Mouse (Mus musculus) retina, postnatal 7 days (tissue): ENCODE data around the gene Etfdh.

Experiments
- DNase-seq: peaks from one replicate; pipeline ENCODE4 v3.0.0-alpha.2; 2012; ENCODE audit warnings: low read depth, low spot score

Gene Etfdh

DNA sequence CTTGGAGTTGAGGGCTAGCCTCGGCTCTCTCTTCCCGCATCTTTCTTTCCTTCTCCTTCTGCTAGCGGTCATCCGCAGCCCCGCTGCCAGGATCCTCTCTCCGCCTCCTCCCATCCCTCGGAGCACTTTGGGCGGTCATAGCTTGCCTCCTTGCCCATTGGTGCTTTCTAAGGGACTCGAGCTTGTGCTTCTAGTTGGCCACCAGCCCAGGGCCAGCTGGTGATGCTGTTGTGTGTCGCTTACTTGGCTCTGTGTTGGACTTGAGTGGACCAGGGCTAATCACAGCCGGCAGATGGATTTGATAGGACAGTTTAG, at the start of gene Etfdh:
TSS of gene Etfdh (minus strand) at position 85 of the 315 bp plus-strand sequence.
- DNase-seq = peak; percentile 38

DNA sequence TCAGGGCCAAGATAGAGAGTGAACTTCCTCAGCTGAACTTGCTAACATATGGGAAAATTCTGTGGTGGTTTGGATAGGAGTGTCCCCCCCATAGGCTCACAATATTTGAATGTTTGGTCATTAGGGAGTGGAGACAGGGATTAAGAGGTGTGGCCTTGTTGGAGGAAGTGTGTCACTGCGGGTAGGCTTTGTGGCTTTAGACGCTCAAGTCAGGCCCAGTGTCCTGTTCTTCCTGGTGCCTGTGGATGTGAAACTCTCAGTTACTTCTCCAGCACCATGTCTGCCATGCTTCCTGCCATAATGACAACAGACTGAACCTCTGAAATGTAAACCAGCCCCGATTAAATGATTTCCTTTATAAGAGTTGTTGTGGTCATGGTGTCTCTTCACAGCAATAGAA, 47.1 kb upstream of the Etfdh start:
- no peak for DNase-seq

DNA sequence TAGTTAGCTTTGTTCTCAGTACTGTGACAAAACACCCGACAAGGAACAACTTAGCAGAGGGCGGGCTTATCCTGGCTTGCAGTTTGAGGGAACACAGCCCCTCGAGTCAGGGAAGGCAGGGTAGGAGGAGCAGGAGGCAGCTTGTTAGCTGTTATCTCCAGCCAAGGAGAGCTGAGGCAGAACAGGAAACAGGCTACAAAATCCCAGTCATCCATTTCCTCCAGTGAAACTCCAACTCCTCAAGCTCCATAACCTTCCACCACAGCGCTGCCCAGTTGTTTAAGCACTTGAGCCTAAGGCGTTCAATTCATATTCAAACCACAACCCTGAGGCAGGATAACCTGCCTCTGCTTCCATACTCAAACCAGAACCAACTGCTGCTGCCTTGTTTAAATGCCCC, 45.3 kb upstream of the Etfdh start:
- DNase-seq = no peak

DNA sequence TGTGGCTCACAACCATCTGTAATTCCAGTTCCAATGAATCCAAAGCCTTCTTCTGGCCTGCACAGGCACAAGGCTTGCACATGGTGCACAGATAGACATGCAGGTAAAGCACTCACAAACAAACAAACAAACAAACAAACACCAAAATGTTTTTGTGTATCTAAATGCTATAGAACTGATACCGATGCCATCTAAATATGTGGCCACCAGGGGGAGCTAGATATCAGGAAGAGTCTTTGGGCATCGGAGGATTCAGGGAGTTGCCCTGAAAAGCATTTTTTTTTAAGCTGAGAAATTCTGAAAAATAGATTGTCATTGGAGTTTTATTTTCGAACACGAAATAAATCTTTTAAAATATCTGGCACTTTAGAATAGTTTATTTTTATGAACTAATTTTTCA, 43.8 kb upstream of the Etfdh start:
- peak; percentile 51 for DNase-seq

GRCm38 (mm10) chr3:79672188-79672587, 42.9 kb upstream of the Etfdh start:
- no peak for DNase-seq

GRCm38 (mm10) chr3:79670556-79670955, 41.3 kb upstream of the Etfdh start:
- no peak for DNase-seq

- peak; percentile 45 for DNase-seq
Measured at GRCm38 (mm10) chr3:79664787-79665408, 35.6 kb upstream of the Etfdh start.

GRCm38 (mm10) chr3:79656682-79657081, 27.4 kb upstream of the Etfdh start:
- DNase-seq = no peak

DNA sequence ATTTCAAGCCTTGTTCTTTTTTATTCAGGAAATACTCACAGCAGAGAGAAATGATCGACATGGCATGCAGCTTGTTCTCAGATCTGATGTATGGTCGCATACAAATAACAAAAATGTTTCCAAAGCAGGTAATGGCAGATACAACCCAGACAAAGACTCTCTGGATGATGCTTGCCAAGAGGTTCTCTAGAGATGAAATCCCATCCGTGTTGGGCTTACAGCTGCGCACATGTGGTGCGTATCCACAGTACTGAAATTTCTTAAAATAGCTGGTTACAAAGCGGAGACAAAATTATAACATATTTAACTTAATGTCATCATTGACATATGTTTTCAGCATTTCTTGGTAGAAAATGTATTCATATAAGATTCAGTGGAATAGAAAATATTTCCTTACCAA, 22.8 kb upstream of the Etfdh start:
- DNase-seq = no peak

- DNase-seq = peak; percentile 99
Measured at GRCm38 (mm10) chr3:79628561-79629415, 512 bp downstream of the Etfdh start, which contains the start of gene 4930579G24Rik. Gene 4930579G24Rik (plus strand): TSS chr3:79629079.

GRCm38 (mm10) chr3:79628182-79628560, 1.1 kb downstream of the Etfdh start:
- no peak for DNase-seq

GRCm38 (mm10) chr3:79627484-79628181, 1.7 kb downstream of the Etfdh start:
- DNase-seq = no peak

DNA sequence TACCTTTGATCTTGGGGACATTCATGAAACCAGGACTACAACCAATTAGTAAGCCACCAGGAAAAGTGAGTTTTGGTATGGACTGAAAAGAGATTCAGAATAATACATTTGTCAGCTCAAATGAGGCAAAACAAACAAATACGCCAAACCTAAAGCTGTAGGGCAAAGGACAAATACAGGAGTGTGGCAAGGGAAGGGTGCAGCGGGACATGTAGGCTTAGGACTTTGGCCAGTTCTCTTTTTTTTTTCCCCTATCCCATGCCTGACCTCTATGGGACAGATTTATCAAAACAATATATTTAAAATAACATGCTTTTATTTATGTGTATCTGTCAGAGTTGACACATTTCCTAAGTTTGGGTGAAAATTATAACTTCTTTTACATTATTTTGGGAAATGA, 19.4 kb downstream of the Etfdh start:
- no peak for DNase-seq

DNA sequence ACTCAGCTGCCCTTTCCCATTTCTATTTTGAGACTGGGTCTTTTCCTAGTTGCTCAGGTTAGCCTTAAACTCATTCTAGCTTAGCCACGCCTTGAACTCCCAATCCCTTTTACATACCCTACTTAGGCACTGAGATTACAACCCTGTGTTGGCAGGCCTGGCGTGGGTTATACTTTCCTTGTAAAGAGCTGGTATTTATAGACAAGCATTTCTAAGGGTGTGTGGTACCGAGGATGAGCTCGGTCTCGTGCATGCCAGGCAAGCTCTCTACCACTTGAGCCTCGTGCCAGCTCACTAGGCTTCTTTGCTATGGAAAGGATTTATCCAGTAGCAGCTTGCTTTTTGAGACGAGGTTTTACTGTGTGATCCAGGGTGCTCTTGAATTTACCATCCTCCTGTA, 33.8 kb downstream of the Etfdh start:
- no peak for DNase-seq

GRCm38 (mm10) chr3:79591793-79592471, 37.4 kb downstream of the Etfdh start:
- DNase-seq = no peak

GRCm38 (mm10) chr3:79590863-79591792, 38.2 kb downstream of the Etfdh start, which contains the start of gene Ppid:
Gene Ppid (plus strand): TSS chr3:79591342.
- peak; percentile 67 for DNase-seq

DNA sequence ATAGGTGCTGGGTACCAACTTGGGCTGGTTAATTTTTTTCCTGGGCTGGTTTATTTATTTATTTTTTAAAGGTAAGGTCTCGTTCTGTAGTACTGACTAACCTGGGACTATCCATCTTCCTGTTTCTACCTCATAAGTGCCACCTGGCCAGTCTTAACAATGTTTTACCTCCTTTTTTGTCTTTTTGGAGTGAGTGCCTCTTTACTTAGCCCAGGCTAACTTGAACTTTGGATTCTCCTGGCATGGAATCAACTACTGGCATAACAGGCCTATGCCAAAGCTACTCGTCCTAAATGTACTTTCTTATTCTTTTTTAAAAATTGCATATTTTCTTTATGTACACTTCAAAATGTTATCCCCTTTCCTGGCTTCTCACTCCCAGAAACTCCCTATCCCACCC, 39.6 kb downstream of the Etfdh start:
- DNase-seq = no peak

DNA sequence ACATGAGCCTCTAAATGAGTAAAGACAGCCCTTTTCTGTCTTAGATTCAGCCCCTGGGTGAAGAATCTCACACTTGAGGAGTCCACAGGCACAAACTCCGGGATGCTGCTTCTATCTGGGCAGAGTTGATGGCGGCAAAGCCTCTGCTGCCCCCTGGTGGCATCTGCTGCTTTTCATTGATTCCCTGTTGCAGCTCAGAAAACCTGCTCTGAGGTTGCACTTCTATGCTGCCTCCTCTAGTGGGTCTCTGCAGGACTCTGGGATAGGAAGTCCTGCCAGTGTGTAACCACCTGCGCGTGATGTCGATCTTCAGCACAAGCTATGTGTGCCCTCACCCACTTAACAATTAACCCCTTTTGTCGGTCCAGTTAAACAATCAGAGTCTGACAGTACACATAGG, 42.5 kb downstream of the Etfdh start:
- DNase-seq = peak; percentile 81

DNA sequence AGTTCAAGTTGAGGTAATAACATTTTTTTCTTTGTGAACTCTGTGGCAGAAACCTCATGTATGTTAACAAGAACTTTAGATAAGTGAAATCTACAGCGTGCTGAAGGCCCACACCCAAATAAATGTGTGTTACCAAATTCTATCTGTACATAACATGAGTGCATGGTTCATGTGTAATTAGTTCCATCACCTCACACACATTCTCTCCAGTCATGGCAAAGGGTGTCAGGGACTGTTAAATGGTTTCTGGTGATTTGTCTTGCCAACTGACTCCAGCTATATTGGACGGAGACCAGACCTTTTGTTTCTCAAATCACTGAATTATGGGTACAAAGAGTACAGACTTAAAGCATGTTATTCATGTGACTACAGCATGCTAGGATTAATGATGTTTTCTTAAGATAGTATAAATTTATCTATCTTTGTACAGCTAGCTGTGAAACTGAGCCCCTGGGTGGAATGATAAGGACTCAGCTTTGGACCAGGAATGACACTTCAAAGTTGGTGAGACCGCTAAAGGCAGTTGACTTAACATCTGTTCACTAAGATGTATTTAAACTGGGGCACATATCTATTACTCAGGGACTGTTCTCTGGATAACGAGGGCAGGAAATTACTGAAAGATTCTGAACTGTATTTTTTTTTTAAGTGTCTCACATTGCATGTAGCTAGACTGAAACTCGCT, 49.3 kb downstream of the Etfdh start:
- DNase-seq = no peak

- DNase-seq = no peak
Measured at GRCm38 (mm10) chr3:79578164-79578563, 51.1 kb downstream of the Etfdh start.
